Mouse (Mus musculus) mesoderm, embryonic 11.5 days (tissue): Measurements from ENCODE around the gene 1700067K01Rik.

Experiments used
- DNase-seq: peaks from one replicate; pipeline ENCODE4 v3.0.0-alpha.2; 2012; ENCODE audit warnings: low read depth, low spot score

The 1700067K01Rik gene

GRCm38 (mm10) chr8:84010625-84011611 is 9.6 kb downstream of the 1700067K01Rik start:
- DNase-seq = peak; percentile 72

- DNase-seq = no peak
Measured at GRCm38 (mm10) chr8:84011705-84012498, 10.6 kb downstream of the 1700067K01Rik start, which contains the start of gene 2210011C24Rik. TSS of gene 2210011C24Rik (minus strand) at chr8:84012171.

- DNase-seq = no peak
Measured at GRCm38 (mm10) chr8:84012499-84013165, 11.3 kb downstream of the 1700067K01Rik start.

GRCm38 (mm10) chr8:84015833-84016232 is 14.5 kb downstream of the 1700067K01Rik start:
- no peak for DNase-seq

- no peak for DNase-seq
Measured at GRCm38 (mm10) chr8:84019738-84020137, 18.4 kb downstream of the 1700067K01Rik start.

- no peak for DNase-seq
Measured at GRCm38 (mm10) chr8:84021096-84021495, 19.8 kb downstream of the 1700067K01Rik start, which contains the start of gene Palm3. TSS of gene Palm3 (plus strand) at chr8:84021471.

GRCm38 (mm10) chr8:84021569-84021968 is 20.3 kb downstream of the 1700067K01Rik start:
- no peak for DNase-seq

- no peak for DNase-seq
Measured at GRCm38 (mm10) chr8:84023085-84023484, 21.8 kb downstream of the 1700067K01Rik start.

- no peak for DNase-seq
Measured at GRCm38 (mm10) chr8:84023631-84024030, 22.3 kb downstream of the 1700067K01Rik start.

- DNase-seq = peak; percentile 76
Measured at GRCm38 (mm10) chr8:84024171-84024570, 22.9 kb downstream of the 1700067K01Rik start.

- DNase-seq = peak; percentile 72
Measured at GRCm38 (mm10) chr8:84025863-84026262, 24.6 kb downstream of the 1700067K01Rik start.

- DNase-seq = no peak
Measured at GRCm38 (mm10) chr8:84027449-84027848, 26.1 kb downstream of the 1700067K01Rik start.

- no peak for DNase-seq
Measured at GRCm38 (mm10) chr8:84029272-84029671, 28.0 kb downstream of the 1700067K01Rik start.

GRCm38 (mm10) chr8:84032777-84033176 is 31.5 kb downstream of the 1700067K01Rik start:
- DNase-seq = no peak

- DNase-seq = no peak
Measured at GRCm38 (mm10) chr8:84038015-84038414, 36.7 kb downstream of the 1700067K01Rik start.

- DNase-seq = peak; percentile 88
Measured at GRCm38 (mm10) chr8:84039050-84039449, 37.7 kb downstream of the 1700067K01Rik start.

- peak; percentile 77 for DNase-seq
Measured at GRCm38 (mm10) chr8:84042066-84042947, 41.0 kb downstream of the 1700067K01Rik start, which contains the start of gene Il27ra. TSS of gene Il27ra (minus strand) at chr8:84042589.

- no peak for DNase-seq
Measured at GRCm38 (mm10) chr8:84042948-84043342, 41.6 kb downstream of the 1700067K01Rik start.

- no peak for DNase-seq
Measured at GRCm38 (mm10) chr8:84044103-84044502, 42.8 kb downstream of the 1700067K01Rik start.

- DNase-seq = no peak
Measured at GRCm38 (mm10) chr8:84044900-84045299, 43.6 kb downstream of the 1700067K01Rik start, which contains the start of gene Rln3. TSS of gene Rln3 (minus strand) at chr8:84045000.
